Mouse (Mus musculus): ENCODE results near the gene Lgals12. TPM values are rescaled to one million over a fixed set of nuclear protein-coding genes. Genes with fewer than 3 reads are reported as not detected.

The Lgals12 gene
- total and polyA plus RNA-seq, 3 experiments = not detected

DNA sequence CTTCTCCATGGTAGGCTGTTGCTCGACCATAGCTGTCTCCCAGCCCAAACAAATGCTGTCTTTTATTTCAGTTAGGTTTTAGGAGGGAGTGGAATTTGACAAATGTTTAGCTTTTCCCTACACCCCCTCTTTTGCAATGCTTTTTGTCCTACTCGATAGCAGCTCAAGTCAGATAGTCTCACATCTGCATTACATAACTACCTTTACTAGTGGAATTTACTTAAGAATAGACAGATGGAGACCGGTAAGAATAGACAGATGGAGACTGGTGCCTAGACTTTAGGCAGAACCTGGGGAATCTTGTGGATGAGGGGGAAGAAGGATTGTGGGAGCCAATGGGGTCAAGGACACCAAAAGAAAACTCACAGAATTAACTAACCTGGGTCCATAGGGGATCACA is 23.4 kb downstream of the Lgals12 start:
- TF ChIP-seq MYB (IDR thresholded peaks at IDR 0.05; ENCODE audit: low read depth, low read length) = no peak
- TF ChIP-seq GATA1 (IDR thresholded peaks at IDR 0.05; ENCODE audit: low read depth, low read length) = no peak
- no peak for TF ChIP-seq TCF12 (IDR thresholded peaks at IDR 0.05; ENCODE audit: low read depth, low read length)
- no peak for TF ChIP-seq USF1 (IDR thresholded peaks at IDR 0.05; ENCODE audit: low read depth, low read length)
- TF ChIP-seq ETS1 (IDR thresholded peaks at IDR 0.05; ENCODE audit: low read depth, low read length) = no peak
- no peak for TF ChIP-seq HCFC1 (IDR thresholded peaks at IDR 0.05; ENCODE audit: low read depth, low read length)
- no peak for TF ChIP-seq POLR2AphosphoS2 (IDR thresholded peaks at IDR 0.05; ENCODE audit: low read length)
- no peak for TF ChIP-seq MAFK (IDR thresholded peaks at IDR 0.05; ENCODE audit: borderline replicate concordance, low read depth, low read length)
- TF ChIP-seq SIN3A (IDR thresholded peaks at IDR 0.05; ENCODE audit: low read length) = no peak
- TF ChIP-seq MEF2A (IDR thresholded peaks at IDR 0.05; ENCODE audit: extremely low read depth, insufficient replicate concordance, low read depth, low read length, poor library complexity, severe bottlenecking) = no peak
- H3K27me3 ChIP-seq (ENCODE audit: control insufficient read depth in 1 of 2, insufficient read depth in 2 of 2, low read length in 2 of 2) = no peaks in the 10 kb centered on the region
- H3K27ac ChIP-seq (ENCODE audit: control insufficient read depth, low read depth, low read length) = no peak overlapping the region
- H3K9me3 ChIP-seq (replicated peaks; ENCODE audit: insufficient read depth, low read length) = no peaks in the 10 kb centered on the region
- no peak overlapping the region for H3K9ac ChIP-seq (ENCODE audit: control insufficient read depth, low read depth, low read length, poor library complexity, severe bottlenecking)
- no peaks in the 10 kb centered on the region for H3K79me2 ChIP-seq (ENCODE audit: control insufficient read depth, insufficient read depth, low read length, poor library complexity)
- no peaks in the 10 kb centered on the region; a peak in 2 of 4 replicates for H3K36me3 ChIP-seq (ENCODE audit: control insufficient read depth in 1 of 2, insufficient read depth in 2 of 2, low read length in 2 of 2)
- DNase-seq (ENCODE audit: low read depth, low spot score) = no peak
- peaks cover 0 to 2% of the 10 kb centered on the region in 2 experiments; a peak in 1 of 4 replicates for H3K4me1 ChIP-seq (ENCODE audit: control insufficient read depth in 1 of 2, insufficient read depth in 2 of 2, low read length in 2 of 2)
- H3K4me3 ChIP-seq (ENCODE audit: control insufficient read depth in 1 of 2, insufficient read depth in 1 of 2, low read depth in 2 of 2, low read length in 2 of 2) = no peak overlapping the region

DNA sequence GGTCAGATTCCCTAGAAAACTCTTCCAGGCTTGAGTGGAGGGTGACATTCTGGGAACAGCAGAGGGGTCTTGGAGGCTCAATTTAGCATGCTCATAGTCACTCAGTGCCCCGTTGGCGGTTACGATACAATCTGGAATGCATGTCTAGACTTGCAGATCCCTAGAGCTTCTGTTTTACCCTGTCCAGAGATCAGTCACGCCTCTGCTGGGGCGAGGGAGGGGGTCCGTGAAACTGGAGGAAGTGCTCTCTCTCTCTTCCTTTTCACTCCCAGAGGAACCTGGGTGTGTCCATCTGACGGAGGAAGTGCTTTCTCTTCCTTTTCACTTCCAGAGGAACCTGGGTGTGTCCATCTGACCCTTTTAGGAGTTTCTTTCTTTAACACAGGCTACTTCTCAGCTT is 23.9 kb downstream of the Lgals12 start:
- Histone ChIP-seq H3K4me1 (ENCODE audit: control insufficient read depth in 1 of 2, insufficient read depth in 2 of 2, low read length in 2 of 2) (peaks cover 0 to 2% of the 10 kb centered on the region in 2 experiments; a peak in 1 of 4 replicates), H3K79me2 (ENCODE audit: control insufficient read depth, insufficient read depth, low read length, poor library complexity) (no peaks in the 10 kb centered on the region), H3K36me3 (ENCODE audit: control insufficient read depth in 1 of 2, insufficient read depth in 2 of 2, low read length in 2 of 2) (no peaks in the 10 kb centered on the region; a peak in 2 of 4 replicates), H3K27me3 (ENCODE audit: control insufficient read depth in 1 of 2, insufficient read depth in 2 of 2, low read length in 2 of 2) (no peaks in the 10 kb centered on the region), H3K4me3 (ENCODE audit: control insufficient read depth in 1 of 2, insufficient read depth in 1 of 2, low read depth in 2 of 2, low read length in 2 of 2) (no peak overlapping the region), H3K9ac (ENCODE audit: control insufficient read depth, low read depth, low read length, poor library complexity, severe bottlenecking) (no peak overlapping the region), H3K27ac (ENCODE audit: control insufficient read depth, low read depth, low read length) (no peak overlapping the region), H3K9me3 (replicated peaks; ENCODE audit: insufficient read depth, low read length) (no peaks in the 10 kb centered on the region)
- DNase-seq (ENCODE audit: low read depth, low spot score) = no peak
- TF ChIP-seq POLR2AphosphoS5 (IDR thresholded peaks at IDR 0.05; ENCODE audit: borderline replicate concordance, low read depth, low read length) (no peak), HCFC1 (IDR thresholded peaks at IDR 0.05; ENCODE audit: low read depth, low read length) (no peak), E2F4 (IDR thresholded peaks at IDR 0.05; ENCODE audit: borderline replicate concordance, low read depth, low read length) (no peak), UBTF (IDR thresholded peaks at IDR 0.05; ENCODE audit: borderline replicate concordance, insufficient read depth, low read depth, low read length) (no peak), ELF1 (IDR thresholded peaks at IDR 0.05; ENCODE audit: low read depth, low read length) (no peak), CHD2 (IDR thresholded peaks at IDR 0.05; ENCODE audit: low read length) (no peak), MXI1 (IDR thresholded peaks at IDR 0.05; ENCODE audit: low read depth, low read length) (no peak), RCOR1 (IDR thresholded peaks at IDR 0.05; ENCODE audit: low read depth, low read length) (no peak), SIN3A (IDR thresholded peaks at IDR 0.05; ENCODE audit: low read length) (no peak), MAFK (IDR thresholded peaks at IDR 0.05; ENCODE audit: borderline replicate concordance, low read depth, low read length) (no peak), CHD1 (IDR thresholded peaks at IDR 0.05; ENCODE audit: low read depth, low read length) (no peak), ZKSCAN1 (IDR thresholded peaks at IDR 0.05; ENCODE audit: low read depth, low read length) (no peak), NRF1 (IDR thresholded peaks at IDR 0.05; ENCODE audit: insufficient read depth, low read depth, low read length, poor library complexity, severe bottlenecking) (no peak)

Data from MEL (cell line).